Mouse (Mus musculus) lung, postnatal 10 days (tissue): Measurements from ENCODE around the gene Cbx4.

Source experiments
- DNase-seq: peaks from one replicate; pipeline ENCODE4 v3.0.0; 2021

The Cbx4 gene

GRCm38 (mm10) chr11:119084446-119085278, 1.4 kb downstream of the Cbx4 start:
- peak; percentile 76 for DNase-seq

- DNase-seq: peak; percentile 79
Observed at GRCm38 (mm10) chr11:119083724-119084445, 2.1 kb downstream of the Cbx4 start.

- peak; percentile 50 for DNase-seq
Observed at GRCm38 (mm10) chr11:119082638-119083599, 3.1 kb downstream of the Cbx4 start.

- DNase-seq: peak; percentile 62
Observed at GRCm38 (mm10) chr11:119081839-119082637, 4.0 kb downstream of the Cbx4 start.

- DNase-seq: no peak
Observed at GRCm38 (mm10) chr11:119081148-119081838, 4.7 kb downstream of the Cbx4 start.

GRCm38 (mm10) chr11:119080461-119081147, 5.4 kb downstream of the Cbx4 start:
- no peak for DNase-seq

GRCm38 (mm10) chr11:119079445-119079837, 6.6 kb downstream of the Cbx4 start:
- no peak for DNase-seq

GRCm38 (mm10) chr11:119078691-119079444, 7.2 kb downstream of the Cbx4 start:
- peak; percentile 71 for DNase-seq

- no peak for DNase-seq
Observed at GRCm38 (mm10) chr11:119077755-119078154, 8.3 kb downstream of the Cbx4 start.

GRCm38 (mm10) chr11:119075805-119076204, 10.2 kb downstream of the Cbx4 start:
- no peak for DNase-seq

GRCm38 (mm10) chr11:119073876-119074433, 12.1 kb downstream of the Cbx4 start:
- no peak for DNase-seq

GRCm38 (mm10) chr11:119072986-119073385, 13.0 kb downstream of the Cbx4 start:
- DNase-seq: no peak

- DNase-seq: no peak
Observed at GRCm38 (mm10) chr11:119072239-119072638, 13.8 kb downstream of the Cbx4 start.

GRCm38 (mm10) chr11:119066841-119067240, 19.2 kb downstream of the Cbx4 start:
- no peak for DNase-seq

GRCm38 (mm10) chr11:119059256-119059655, 26.8 kb downstream of the Cbx4 start:
- DNase-seq: no peak

GRCm38 (mm10) chr11:119058041-119058995, 27.7 kb downstream of the Cbx4 start:
- DNase-seq: peak; percentile 81

- no peak for DNase-seq
Observed at GRCm38 (mm10) chr11:119057291-119057690, 28.7 kb downstream of the Cbx4 start.
